Mouse (Mus musculus) intestine, postnatal 0 days (tissue): ENCODE results near the gene Ms4a6d. TPM values are rescaled to one million over a fixed set of nuclear protein-coding genes. Genes with fewer than 3 reads are reported as not detected.

ENCODE experiments used
- ATAC-seq: fragments of 200-750 bp; cut with Nextera tagmentation; 2 replicates; pipeline ENCODE4 v1.8.0; 2017; ENCODE audit warnings: mild to moderate bottlenecking, moderate TSS enrichment, moderate library complexity
- H3K27ac ChIP-seq: fragments of 300-500 bp; sonication (generic); 2 replicates; pipeline ENCODE4 v1.5.1; 2014; ENCODE audit warnings: mild to moderate bottlenecking, low read depth, low read length, moderate library complexity
- H3K27me3 ChIP-seq: fragments of 300-500 bp; sonication (generic); replicated peaks from 2 replicates; pipeline ENCODE4 v1.6.1; 2014; ENCODE audit warnings: low read length, mixed read lengths; ENCODE audit not compliant: control insufficient read depth, insufficient read depth
- H3K36me3 ChIP-seq: fragments of 300-500 bp; sonication (generic); 2 replicates; pipeline ENCODE4 v1.6.1; 2014; ENCODE audit warnings: mild to moderate bottlenecking, moderate library complexity; ENCODE audit not compliant: control insufficient read depth, insufficient read depth
- H3K4me1 ChIP-seq: fragments of 300-500 bp; sonication (generic); replicated peaks from 2 replicates; pipeline ENCODE4 v1.6.1; 2014; ENCODE audit warnings: antibody characterized with exemption, low read length, mixed read lengths; ENCODE audit not compliant: control insufficient read depth, insufficient read depth
- H3K4me2 ChIP-seq: fragments of 300-500 bp; sonication (generic); replicated peaks from 2 replicates; pipeline ENCODE4 v1.6.1; 2014; ENCODE audit warnings: low read depth, mild to moderate bottlenecking, moderate library complexity
- H3K4me3 ChIP-seq: fragments of 300-500 bp; sonication (generic); 2 replicates; pipeline ENCODE4 v1.5.1; 2014; ENCODE audit warnings: low read depth, low read length
- H3K9ac ChIP-seq: fragments of 300-500 bp; sonication (generic); 2 replicates; pipeline ENCODE4 v1.6.1; 2014; ENCODE audit warnings: mild to moderate bottlenecking, low read depth, low read length
- H3K9me3 ChIP-seq: fragments of 300-500 bp; sonication (generic); 2 replicates; pipeline ENCODE4 v1.6.1; 2016; ENCODE audit warnings: mixed run types; ENCODE audit not compliant: control insufficient read depth
- CTCF ChIP-seq: sonication (generic); IDR thresholded peaks from 2 replicates; pipeline ENCODE4 v1.5.1; 2016; ENCODE audit warnings: low read depth, mild to moderate bottlenecking, control low read depth, antibody characterized with exemption, moderate library complexity
- WGBS: fragments of 180-500 bp; shearing (Covaris S2); extraction: QIAGEN DNeasy Blood & Tissue Kit; methylation state at CpG from one replicate; pipeline ENCODE4 v1.1.7; 2014; 5-methylcytosine and 5-hydroxymethylcytosine counted together
- polyA plus RNA-seq: library from polyadenylated mRNA; unstranded; fragments of >200 nt; fragmentation: Nextera tagmentation; extraction: Ambion mirVana; gene quantifications from 2 replicates; pipeline ENCODE4 v1.2.1, GENCODE M21; 2015

Gene Ms4a6d
- polyA plus RNA-seq, 1 experiment from 2014 or later = 5.4 TPM

DNA sequence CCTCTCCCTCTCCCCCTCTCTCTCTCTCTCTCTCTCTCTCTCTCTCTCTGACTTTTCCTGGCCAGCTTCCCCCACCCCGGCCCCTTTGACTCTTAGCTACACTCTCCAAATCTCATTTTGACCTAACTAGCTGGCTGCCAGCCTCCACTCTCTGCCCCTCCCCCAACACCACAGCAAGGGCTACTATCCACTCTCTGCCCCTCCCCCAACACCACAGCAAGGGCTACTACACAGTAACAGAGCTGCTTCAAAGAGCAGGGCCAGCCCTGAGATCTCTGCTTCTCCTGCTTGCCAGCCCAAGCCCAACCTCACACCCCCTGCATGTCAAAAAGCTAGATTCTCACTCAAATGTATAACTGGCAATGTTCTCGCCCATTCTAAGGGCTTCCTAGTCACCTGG, 67.3 kb downstream of the Ms4a6d start:
- Histone ChIP-seq H3K9ac (no peak overlapping the region), H3K4me3 (no peak overlapping the region), H3K36me3 (no peaks in the 10 kb centered on the region), H3K27me3 (no peaks in the 10 kb centered on the region), H3K9me3 (no peaks in the 10 kb centered on the region), H3K4me1 (no peaks in the 10 kb centered on the region), H3K4me2 (no peak overlapping the region), H3K27ac (no peak overlapping the region)
- 36% methylated on average over 2 of the region's 2 CpGs for WGBS
- no peak for ATAC-seq
- TF ChIP-seq CTCF = no peak

Other genes starting within 250 kb of the Ms4a6d start
- 8.6 and 9.3 TPM in 2 replicates for gene Ms4a4a, start 229.3 kb downstream of the Ms4a6d start, polyA plus RNA-seq
- gene Ms4a4c, start 200.1 kb downstream of the Ms4a6d start, polyA plus RNA-seq = 0.85 and 1.4 TPM in 2 replicates
- 1.0 and 1.6 TPM in 2 replicates for gene Ms4a4b, start 161.3 kb downstream of the Ms4a6d start, polyA plus RNA-seq
- gene Ms4a6c, start 135.5 kb downstream of the Ms4a6d start, polyA plus RNA-seq = 7.9 and 8.5 TPM in 2 replicates
- gene Gm8369, start 118.9 kb downstream of the Ms4a6d start, polyA plus RNA-seq = 0.29 TPM in 2 replicates
- gene Ms4a6b, start 88.3 kb downstream of the Ms4a6d start, polyA plus RNA-seq = 4.9 and 5.3 TPM in 2 replicates
- 8.7 and 9.4 TPM in 2 replicates for gene Ms4a4d, start 68.0 kb downstream of the Ms4a6d start, polyA plus RNA-seq
- 0.04 TPM in 1 of 2 replicates, not detected in the other for gene Ms4a2, start 18.9 kb upstream of the Ms4a6d start, polyA plus RNA-seq
- not detected in 2 replicates for gene Ms4a3, start 36.0 kb upstream of the Ms4a6d start, polyA plus RNA-seq
- not detected in 2 replicates for gene Oosp2, start 55.7 kb upstream of the Ms4a6d start, polyA plus RNA-seq
- not detected in 2 replicates for gene Oosp1, start 86.3 kb upstream of the Ms4a6d start, polyA plus RNA-seq
- not detected in 2 replicates for gene Oosp3, start 92.2 kb upstream of the Ms4a6d start, polyA plus RNA-seq
- gene Gif, start 142.7 kb upstream of the Ms4a6d start, polyA plus RNA-seq = not detected in 2 replicates
- 54.0 and 54.7 TPM in 2 replicates for gene Mrpl16, start 165.5 kb upstream of the Ms4a6d start, polyA plus RNA-seq
- 125 and 137 TPM in 2 replicates for gene Stx3, start 214.6 kb upstream of the Ms4a6d start, polyA plus RNA-seq
- gene Olfr1417, start 234.4 kb upstream of the Ms4a6d start, polyA plus RNA-seq = 0.08 TPM in 1 of 2 replicates, not detected in the other